Mouse (Mus musculus) cerebellum, postnatal 36 days (tissue): Measurements from ENCODE around the gene Ino80b.
A peak's percentile ranks its signal among the peaks of the same experiment; 100 is the strongest.

Source experiments
- DNase-seq, 2 experiments: peaks; one replicate each; pipeline ENCODE4 v3.0.0; 2021 to 2022; ENCODE audit warnings: mixed read lengths in 2 of 2

The Ino80b gene

DNA sequence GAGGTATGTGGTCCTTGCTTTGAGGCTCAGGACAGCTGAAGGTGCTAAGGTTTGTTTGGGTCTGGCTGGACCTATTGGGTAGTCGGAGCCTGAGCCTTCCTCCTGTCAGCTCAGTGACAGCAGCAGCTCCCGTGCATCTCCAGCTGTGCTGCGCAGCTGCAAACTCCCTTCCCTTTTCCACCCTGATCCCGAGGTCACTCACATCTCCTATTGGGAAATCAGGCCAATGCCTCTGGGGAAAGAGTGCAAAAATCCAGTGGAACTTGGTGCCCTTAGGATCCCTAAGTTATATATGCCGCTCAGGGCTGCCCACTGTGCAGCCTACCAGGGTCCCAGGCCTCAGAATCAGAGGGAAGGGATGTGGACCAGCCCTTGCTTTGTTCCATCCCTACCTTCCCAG, 41.7 kb downstream of the Ino80b start:
- no peak for DNase-seq

DNA sequence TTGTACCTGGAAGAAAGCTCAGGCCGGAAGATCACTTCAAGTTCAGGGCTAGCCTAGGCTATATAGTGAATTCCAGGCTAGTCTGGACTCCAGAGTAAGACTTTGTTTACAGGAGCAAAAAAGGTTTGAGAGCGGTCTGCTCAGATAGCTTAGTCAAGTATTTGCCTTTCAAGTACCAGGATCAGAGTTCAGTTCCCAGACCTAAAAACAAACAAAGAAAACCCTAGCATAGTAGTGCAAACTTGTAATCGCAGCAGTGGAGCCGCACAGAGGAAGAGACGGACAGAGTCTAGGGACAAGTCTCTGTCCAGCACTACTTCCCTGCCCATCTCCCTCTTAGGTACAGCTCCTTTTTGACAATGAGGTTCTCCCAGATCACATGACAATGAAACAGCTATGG, 45.0 kb downstream of the Ino80b start:
- no peak for DNase-seq

DNA sequence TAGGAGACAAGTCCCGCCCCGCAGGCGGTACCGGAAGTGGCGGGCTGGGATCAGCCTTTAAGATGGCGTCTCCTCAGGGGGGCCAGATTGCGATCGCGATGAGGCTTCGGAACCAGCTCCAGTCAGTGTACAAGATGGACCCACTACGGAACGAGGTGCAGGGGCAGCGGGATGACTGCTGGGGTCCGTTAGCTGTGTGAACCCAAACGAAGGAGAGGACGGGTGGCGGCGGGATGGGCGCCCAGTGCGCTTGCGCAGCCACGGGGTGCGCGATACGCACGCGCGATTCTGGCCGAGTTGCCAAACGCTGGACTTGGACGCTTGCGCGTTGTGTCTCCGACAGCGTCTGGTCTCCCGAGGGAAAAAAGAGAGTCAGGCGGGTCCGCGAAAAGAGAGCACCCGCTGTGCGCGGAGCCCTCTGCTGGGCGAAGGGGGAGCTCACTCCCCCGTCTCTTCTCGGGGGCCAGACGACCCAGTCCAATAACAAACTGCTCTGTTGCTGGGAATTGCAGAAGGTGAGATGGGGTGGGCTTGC, 46.8 kb downstream of the Ino80b start:
- peak; percentile 100 for DNase-seq

DNA sequence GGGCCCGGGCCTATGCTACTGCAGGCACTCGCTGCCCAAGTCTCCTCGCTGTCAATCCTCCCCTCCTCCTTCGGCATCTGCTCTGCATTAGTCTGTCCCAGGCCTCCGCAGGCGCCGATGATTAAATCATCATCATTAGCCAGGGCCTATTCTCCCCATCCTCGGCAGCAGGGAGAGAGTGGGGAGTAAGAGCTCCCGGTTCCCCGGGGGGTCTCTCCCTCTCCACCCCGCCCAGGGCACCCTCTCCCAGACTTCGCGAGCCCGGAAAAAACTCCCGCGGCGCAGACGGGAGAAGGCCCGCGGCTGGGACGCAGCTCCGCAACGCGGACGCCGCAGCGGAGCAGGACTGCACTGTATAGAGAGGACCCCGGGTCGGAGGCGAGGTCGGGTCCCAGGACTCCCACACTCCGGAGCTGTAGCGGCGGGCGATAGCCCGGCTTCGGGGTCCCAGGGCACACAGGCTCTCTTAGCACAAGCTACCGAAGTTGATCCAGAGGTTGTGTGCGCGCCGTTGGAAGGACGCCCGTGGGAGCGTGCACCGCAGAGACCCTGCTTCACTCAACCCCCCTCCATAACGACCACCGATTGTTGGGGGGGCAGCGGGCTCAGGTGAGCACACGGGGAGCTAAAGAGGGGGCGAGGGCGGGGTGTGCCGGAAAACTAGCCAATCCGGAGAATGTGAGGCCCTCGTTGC, 47.5 kb downstream of the Ino80b start, which contains the start of gene Pcgf1:
TSS of gene Pcgf1 (plus strand) at position 240 of the 694 bp plus-strand sequence.
- DNase-seq: peak; percentile 55 to 57

DNA sequence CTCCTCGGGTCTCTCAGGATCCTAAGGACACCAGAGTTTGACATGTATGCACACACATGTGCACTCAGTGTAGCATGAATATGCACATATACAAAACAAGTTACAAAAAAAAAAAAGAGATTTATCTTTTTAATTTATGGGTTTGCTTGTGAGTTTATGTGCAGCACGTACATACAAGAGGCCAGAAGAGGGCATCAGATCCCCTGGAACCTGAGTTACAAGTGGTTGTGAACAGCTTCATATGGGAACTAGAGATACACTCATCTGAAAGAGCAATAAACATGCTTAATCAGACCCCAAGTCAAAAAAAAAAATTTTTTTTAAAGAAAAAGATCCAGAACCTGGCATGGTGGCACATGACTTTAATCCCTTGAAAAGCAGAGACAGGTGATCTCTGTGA, 50.3 kb downstream of the Ino80b start:
- DNase-seq: no peak
